Mouse (Mus musculus) CH12F3 (cell line): ENCODE results near the gene Pcdh9.

Experiments used
- in situ Hi-C: fragments of 300-500 bp; cut with MboI; formaldehyde crosslinking; loops from 2 replicates; pipeline ENCODE4 v1.14.3; 2020; ENCODE audit warnings: low sequenced_read_pairs

Gene Pcdh9

GRCm38 (mm10) chr14:93564361-93564760 lies 326.1 kb downstream of the Pcdh9 start:
- in situ Hi-C loops = no loop called here

- in situ Hi-C loops = no loop called here
Measured at GRCm38 (mm10) chr14:93561577-93561976, 328.9 kb downstream of the Pcdh9 start.

GRCm38 (mm10) chr14:93553771-93554170 lies 336.7 kb downstream of the Pcdh9 start:
- in situ Hi-C loops = no loop called here

- in situ Hi-C loops = no loop called here
Measured at GRCm38 (mm10) chr14:93545575-93545974, 344.9 kb downstream of the Pcdh9 start.

GRCm38 (mm10) chr14:93543970-93544627 lies 346.4 kb downstream of the Pcdh9 start:
- in situ Hi-C loops = no loop called here

GRCm38 (mm10) chr14:93543561-93543960 lies 346.9 kb downstream of the Pcdh9 start:
- in situ Hi-C loops = no loop called here

- in situ Hi-C loops = no loop called here
Measured at GRCm38 (mm10) chr14:93534928-93535327, 355.6 kb downstream of the Pcdh9 start.

- in situ Hi-C loops = no loop called here
Measured at GRCm38 (mm10) chr14:93523430-93523829, 367.0 kb downstream of the Pcdh9 start.

GRCm38 (mm10) chr14:93520166-93520565 lies 370.3 kb downstream of the Pcdh9 start:
- in situ Hi-C loops = no loop called here

GRCm38 (mm10) chr14:93516679-93517078 lies 373.8 kb downstream of the Pcdh9 start:
- in situ Hi-C loops = no loop called here

- in situ Hi-C loops = no loop called here
Measured at GRCm38 (mm10) chr14:93506107-93506506, 384.4 kb downstream of the Pcdh9 start.

GRCm38 (mm10) chr14:93498813-93499690 lies 391.4 kb downstream of the Pcdh9 start:
- in situ Hi-C loops = no loop called here

- in situ Hi-C loops = no loop called here
Measured at GRCm38 (mm10) chr14:93474991-93475390, 415.5 kb downstream of the Pcdh9 start.

- in situ Hi-C loops = no loop called here
Measured at GRCm38 (mm10) chr14:93472494-93472893, 418.0 kb downstream of the Pcdh9 start.

- in situ Hi-C loops = no loop called here
Measured at GRCm38 (mm10) chr14:93463360-93463892, 427.1 kb downstream of the Pcdh9 start.

- in situ Hi-C loops = no loop called here
Measured at GRCm38 (mm10) chr14:93450930-93451665, 439.4 kb downstream of the Pcdh9 start.

- in situ Hi-C loops = no loop called here
Measured at GRCm38 (mm10) chr14:93441852-93442251, 448.6 kb downstream of the Pcdh9 start.

GRCm38 (mm10) chr14:93437226-93437625 lies 453.3 kb downstream of the Pcdh9 start:
- in situ Hi-C loops = no loop called here

- in situ Hi-C loops = no loop called here
Measured at GRCm38 (mm10) chr14:93416752-93417151, 473.7 kb downstream of the Pcdh9 start.

- in situ Hi-C loops = no loop called here
Measured at GRCm38 (mm10) chr14:93415496-93415895, 475.0 kb downstream of the Pcdh9 start.

GRCm38 (mm10) chr14:93409314-93409713 lies 481.2 kb downstream of the Pcdh9 start:
- in situ Hi-C loops = no loop called here
